Mouse (Mus musculus) activated CD4-positive, CD25-positive, alpha-beta regulatory T cell, adult 4 months (primary cell): ENCODE data around the gene Sec61a1. TPM values are rescaled to one million over a fixed set of nuclear protein-coding genes. Genes with fewer than 3 reads are reported as not detected.

Experiments used
- polyA plus RNA-seq, 2 experiments: library from polyadenylated mRNA; unstranded; fragments of 100-300 nt; shearing (Covaris generic); gene quantifications; one replicate each; pipeline ENCODE4 v1.2.1; 2017

Gene Sec61a1
- polyA plus RNA-seq, 2 experiments from 2014 or later = 183 to 192 TPM

Other genes with a start within 250 kb of the Sec61a1 start
- 10 to 100 TPM; 28.4 to 30.5 TPM for gene Eefsec, start 72.4 kb downstream of the Sec61a1 start, polyA plus RNA-seq
- 10 to 100 TPM; 52.0 to 75.2 TPM for gene Ruvbl1, start 53.5 kb downstream of the Sec61a1 start, polyA plus RNA-seq
- not detected for gene Kbtbd12, start 119.0 kb upstream of the Sec61a1 start, polyA plus RNA-seq
- gene Mgll, start 205.5 kb upstream of the Sec61a1 start, polyA plus RNA-seq = under 1 TPM; 0.53 to 0.75 TPM